Comparison of ENCODE assay signal across 17 mouse cellular contexts in genomic region chr4:152350722-152351421, GRCm38 (mm10). TPM values are rescaled to one million over a fixed set of nuclear protein-coding genes. Genes with fewer than 3 reads are reported as not detected.
DNase-seq lines count a peak whose midpoint lies in the region; ATAC-seq lines count a peak whose summit lies in the region.
"Had no signal": no experiment of that assay in that cellular context is flagged by ENCODE, and none has a peak within 500 bp of the region (broad histone marks: within the 10 kb centered on the region; RNA-seq: fewer than 3 reads in every experiment).

No protein-coding gene starts in this region.

- peak overlapping the region; percentile 93 for H3K27ac ChIP-seq in forebrain, embryonic 13.5 days
- no peak overlapping the region for H3K27ac ChIP-seq in forebrain, embryonic 10.5 days
- peak overlapping the region; percentile 89 for H3K27ac ChIP-seq in neural tube, embryonic 13.5 days (replicated peaks)
- no peak overlapping the region for H3K27ac ChIP-seq in intestine, embryonic 16.5 days (ENCODE audit: low read length)
- H3K27ac ChIP-seq: neural tube, embryonic 12.5 days had no signal

- H3K4me2 ChIP-seq in forebrain, embryonic 13.5 days, result peak overlapping the region; percentile 54
- H3K4me2 ChIP-seq in neural tube, embryonic 13.5 days, result peak overlapping the region; percentile 50
- no peak overlapping the region for H3K4me2 ChIP-seq in intestine, embryonic 16.5 days (ENCODE audit: low read depth, low read length)

- 0 out of 2 replicates have a peak overlapping the region, but pooled peaks have one; percentile 34 for H3K9ac ChIP-seq in forebrain, embryonic 13.5 days
- H3K9ac ChIP-seq in neural tube, embryonic 13.5 days, result peak overlapping the region; percentile 14; the same call in 1 of the 2 replicates
- H3K9ac ChIP-seq in intestine, embryonic 16.5 days (ENCODE audit: low read depth, low read length), result no peak overlapping the region

- WGBS in forebrain, embryonic 13.5 days, result 36% methylated on average over 8 of the region's 8 CpGs
- WGBS in forebrain, embryonic 10.5 days, result 48% methylated on average over 8 of the region's 8 CpGs
- WGBS in neural tube, embryonic 13.5 days, result 19% methylated on average over 8 of the region's 8 CpGs
- 21% methylated on average over 8 of the region's 8 CpGs for WGBS in intestine, embryonic 16.5 days

- H3K36me3 ChIP-seq in forebrain, embryonic 13.5 days (ENCODE audit: poor library complexity, severe bottlenecking), result no peaks in the 10 kb centered on the region
- no peaks in the 10 kb centered on the region for H3K36me3 ChIP-seq in forebrain, embryonic 10.5 days (replicated peaks)
- H3K36me3 ChIP-seq in neural tube, embryonic 13.5 days, result peaks cover 4% of the 10 kb centered on the region; the same call in 1 of the 2 replicates
- H3K36me3 ChIP-seq in intestine, embryonic 16.5 days (ENCODE audit: control insufficient read depth, insufficient read depth, low read length), result no peaks in the 10 kb centered on the region
- H3K36me3 ChIP-seq: neural tube, embryonic 12.5 days had no signal

- DNase-seq in forebrain, embryonic 10.5 days (ENCODE audit: extremely low spot score, low spot score), result no peak
- no peak for DNase-seq in neural tube, embryonic 10.5 days (ENCODE audit: extremely low spot score, low spot score)
- DNase-seq in right cerebral cortex, postnatal 36 days (ENCODE audit: low spot score in 2 of 2), result peak; percentile 49 to 60
- no peak for DNase-seq in c-Kit-positive CD71-positive TER-119-positive erythroid progenitor cells, embryonic 14.5 days (ENCODE audit: low spot score)
- no peak for DNase-seq in adrenal gland, postnatal 4 days (ENCODE audit: low spot score in 2 of 2)
- DNase-seq: cerebellum, postnatal 36 days; gastrocnemius, postnatal 14 days; spleen, adult 18-20 months had no signal

- H3K9me3 ChIP-seq in forebrain, embryonic 13.5 days (replicated peaks), result no peaks in the 10 kb centered on the region
- H3K9me3 ChIP-seq in forebrain, embryonic 10.5 days, result no peaks in the 10 kb centered on the region
- no peaks in the 10 kb centered on the region for H3K9me3 ChIP-seq in neural tube, embryonic 13.5 days
- H3K9me3 ChIP-seq in intestine, embryonic 16.5 days (ENCODE audit: control insufficient read depth, low read length), result no peaks in the 10 kb centered on the region
- H3K9me3 ChIP-seq: neural tube, embryonic 12.5 days had no signal

- peaks cover 37% of the 10 kb centered on the region; the same call in 1 of the 2 replicates for H3K27me3 ChIP-seq in forebrain, embryonic 13.5 days
- H3K27me3 ChIP-seq in forebrain, embryonic 10.5 days (ENCODE audit: poor library complexity, severe bottlenecking), result peaks cover 65% of the 10 kb centered on the region
- peaks cover 45% of the 10 kb centered on the region for H3K27me3 ChIP-seq in neural tube, embryonic 13.5 days
- peaks cover 15% of the 10 kb centered on the region; the same call in 1 of the 2 replicates for H3K27me3 ChIP-seq in intestine, embryonic 16.5 days (replicated peaks; ENCODE audit: control insufficient read depth, insufficient read depth, low read length)

- ATAC-seq in forebrain, embryonic 13.5 days, result no peak
- ATAC-seq in neural tube, embryonic 13.5 days (ENCODE audit: low read depth), result 0 out of 2 replicates have a peak, but pooled peaks have one; percentile 3
- peak; percentile 90 for ATAC-seq in intestine, embryonic 16.5 days

- H3K4me3 ChIP-seq in forebrain, embryonic 13.5 days, result no peak overlapping the region
- H3K4me3 ChIP-seq in forebrain, embryonic 10.5 days, result no peak overlapping the region
- no peak overlapping the region for H3K4me3 ChIP-seq in neural tube, embryonic 13.5 days
- no peak overlapping the region for H3K4me3 ChIP-seq in intestine, embryonic 16.5 days (ENCODE audit: low read length)
- H3K4me3 ChIP-seq: neural tube, embryonic 12.5 days had no signal

- H3K4me1 ChIP-seq in forebrain, embryonic 13.5 days, result peaks cover 43% of the 10 kb centered on the region
- peaks cover 29% of the 10 kb centered on the region for H3K4me1 ChIP-seq in forebrain, embryonic 10.5 days
- H3K4me1 ChIP-seq in neural tube, embryonic 13.5 days (replicated peaks), result peaks cover 53% of the 10 kb centered on the region
- peaks cover 24% of the 10 kb centered on the region for H3K4me1 ChIP-seq in intestine, embryonic 16.5 days (ENCODE audit: control insufficient read depth, insufficient read depth, low read length)

RNA-seq across cellular contexts. Expression of gene Chd5, which starts 12.4 kb away (rescaled TPM):
- polyA plus RNA-seq in forebrain, embryonic 13.5 days (2015; fragmentation: Nextera tagmentation; extraction: Ambion mirVana), result 20.1 and 21.0 TPM in 2 replicates
- 0.09 and 0.31 TPM in 2 replicates for polyA plus RNA-seq in forebrain, embryonic 10.5 days (2016; fragmentation: Nextera tagmentation; extraction: Ambion mirVana)
- polyA plus RNA-seq in neural tube, embryonic 13.5 days (2015; fragmentation: Nextera tagmentation; extraction: Ambion mirVana), result 26.0 and 30.8 TPM in 2 replicates
- 1.5 and 1.9 TPM in 2 replicates for polyA plus RNA-seq in intestine, embryonic 16.5 days (2015; fragmentation: Nextera tagmentation; extraction: Ambion mirVana)
- 10 to 100 TPM; 19.0 to 24.7 TPM for total RNA-seq in adrenal gland, postnatal 4 days (2021)
- polyA plus RNA-seq: heart, embryonic 14.5 days; liver, embryonic 16.5 days had no signal

RNA-seq across cellular contexts. Expression of gene Rpl22, which starts 25.3 kb away (rescaled TPM):
- 265 and 331 TPM in 2 replicates for polyA plus RNA-seq in forebrain, embryonic 13.5 days (2015; fragmentation: Nextera tagmentation; extraction: Ambion mirVana)
- 363 and 368 TPM in 2 replicates for polyA plus RNA-seq in forebrain, embryonic 10.5 days (2016; fragmentation: Nextera tagmentation; extraction: Ambion mirVana)
- polyA plus RNA-seq in neural tube, embryonic 13.5 days (2015; fragmentation: Nextera tagmentation; extraction: Ambion mirVana), result 198 and 217 TPM in 2 replicates
- 281 and 323 TPM in 2 replicates for polyA plus RNA-seq in intestine, embryonic 16.5 days (2015; fragmentation: Nextera tagmentation; extraction: Ambion mirVana)
- total RNA-seq in adrenal gland, postnatal 4 days (2021), result 100 to 1,000 TPM; 608 to 640 TPM

RNA-seq across cellular contexts. Expression of gene Rnf207, which starts 32.1 kb away (rescaled TPM):
- polyA plus RNA-seq in forebrain, embryonic 13.5 days (2015; fragmentation: Nextera tagmentation; extraction: Ambion mirVana), result 1.7 and 2.0 TPM in 2 replicates
- 0.92 and 1.3 TPM in 2 replicates for polyA plus RNA-seq in forebrain, embryonic 10.5 days (2016; fragmentation: Nextera tagmentation; extraction: Ambion mirVana)
- polyA plus RNA-seq in neural tube, embryonic 13.5 days (2015; fragmentation: Nextera tagmentation; extraction: Ambion mirVana), result 6.3 and 10.4 TPM in 2 replicates
- polyA plus RNA-seq in intestine, embryonic 16.5 days (2015; fragmentation: Nextera tagmentation; extraction: Ambion mirVana), result 1.5 and 1.8 TPM in 2 replicates
- total RNA-seq in adrenal gland, postnatal 4 days (2021), result 1 to 10 TPM; 1.2 to 1.3 TPM
- total RNA-seq: gastrocnemius, postnatal 14 days; MEL had no signal
- polyA plus RNA-seq: liver, embryonic 16.5 days had no signal

RNA-seq across cellular contexts. Expression of gene Icmt, which starts 53.8 kb away (rescaled TPM):
- polyA plus RNA-seq in forebrain, embryonic 13.5 days (2015; fragmentation: Nextera tagmentation; extraction: Ambion mirVana), result 13.4 and 16.8 TPM in 2 replicates
- polyA plus RNA-seq in forebrain, embryonic 10.5 days (2016; fragmentation: Nextera tagmentation; extraction: Ambion mirVana), result 23.3 and 26.1 TPM in 2 replicates
- 17.9 and 21.7 TPM in 2 replicates for polyA plus RNA-seq in neural tube, embryonic 13.5 days (2015; fragmentation: Nextera tagmentation; extraction: Ambion mirVana)
- polyA plus RNA-seq in intestine, embryonic 16.5 days (2015; fragmentation: Nextera tagmentation; extraction: Ambion mirVana), result 13.7 and 15.4 TPM in 2 replicates
- total RNA-seq in adrenal gland, postnatal 4 days (2021), result 10 to 100 TPM; 35.4 to 35.5 TPM

RNA-seq across cellular contexts. Expression of gene Hes3, which starts 59.4 kb away (rescaled TPM):
- polyA plus RNA-seq in forebrain, embryonic 13.5 days (2015; fragmentation: Nextera tagmentation; extraction: Ambion mirVana), result not detected in 2 replicates
- 0.38 and 0.92 TPM in 2 replicates for polyA plus RNA-seq in forebrain, embryonic 10.5 days (2016; fragmentation: Nextera tagmentation; extraction: Ambion mirVana)
- 0.24 and 0.26 TPM in 2 replicates for polyA plus RNA-seq in neural tube, embryonic 13.5 days (2015; fragmentation: Nextera tagmentation; extraction: Ambion mirVana)
- not detected in 2 replicates for polyA plus RNA-seq in intestine, embryonic 16.5 days (2015; fragmentation: Nextera tagmentation; extraction: Ambion mirVana)
- total RNA-seq in adrenal gland, postnatal 4 days (2021), result not detected
- total RNA-seq: gastrocnemius, postnatal 14 days; MEL had no signal
- polyA plus RNA-seq: heart, embryonic 14.5 days; intestine, embryonic 14.5 days; limb, embryonic 11.5 days; liver, embryonic 16.5 days had no signal

Comparison
In these comparisons a context has a peak if more than half of its experiments do, and no peak if none do; other contexts are left out.
1. H3K27ac ChIP-seq: peak in forebrain, embryonic 13.5 days (single experiment) and neural tube, embryonic 13.5 days (single experiment); none in forebrain, embryonic 10.5 days (single experiment) and intestine, embryonic 16.5 days (single experiment).
2. DNase-seq: peak in right cerebral cortex, postnatal 36 days (2 of 2); none in forebrain, embryonic 10.5 days (single experiment), neural tube, embryonic 10.5 days (single experiment), c-Kit-positive CD71-positive TER-119-positive erythroid progenitor cells, embryonic 14.5 days (single experiment) and adrenal gland, postnatal 4 days (0 of 2).